Mouse (Mus musculus): ENCODE measurements around the gene Nnmt.

DNA sequence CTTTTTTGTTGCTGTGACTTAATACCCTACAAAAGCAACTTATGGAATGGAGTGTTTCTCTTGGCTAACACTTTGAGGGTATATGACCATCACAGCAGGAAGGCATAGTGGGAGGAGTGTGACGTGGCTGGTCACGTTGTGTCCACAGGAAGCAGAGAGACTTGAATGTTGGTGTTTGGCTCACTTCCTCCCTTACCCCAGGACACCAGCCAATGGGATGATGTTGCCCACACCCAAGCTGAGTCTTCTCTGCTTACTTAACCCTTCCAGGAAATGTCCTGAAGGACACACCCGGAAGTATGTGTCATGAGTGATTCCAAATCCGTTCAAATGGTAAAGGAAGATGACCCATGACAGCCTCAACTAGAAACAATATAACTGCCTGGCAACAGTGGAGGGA, 4.8 kb upstream of the Nnmt start:
- no peak for TF ChIP-seq CTCF (IDR thresholded peaks at IDR 0.05; ENCODE audit: borderline replicate concordance, insufficient read depth, low read length)
- TF ChIP-seq POLR2A (IDR thresholded peaks at IDR 0.05; ENCODE audit: low read depth, low read length) = no peak
